ENCODE assay signal across 9 mouse cellular contexts in genomic region chr14:7960616-7961015, GRCm38 (mm10). TPM values are rescaled to one million over a fixed set of nuclear protein-coding genes. Genes with fewer than 3 reads are reported as not detected.
DNase-seq lines count a peak whose midpoint lies in the region; ATAC-seq lines count a peak whose summit lies in the region.
"Had no signal": no experiment of that assay in that cellular context is flagged by ENCODE, and none has a peak within 500 bp of the region (broad histone marks: within the 10 kb centered on the region; RNA-seq: fewer than 3 reads in every experiment).

No protein-coding gene starts in this region.

- 50% methylated on average over 11 of the region's 11 CpGs for WGBS in limb, embryonic 11.5 days
- WGBS in limb, embryonic 10.5 days, result 51% methylated on average over 11 of the region's 11 CpGs
- WGBS in forebrain, embryonic 15.5 days, result 49% methylated on average over 11 of the region's 11 CpGs

- no peak overlapping the region for H3K4me3 ChIP-seq in limb, embryonic 11.5 days (ENCODE audit: low read depth, low read length)
- no peak overlapping the region for H3K4me3 ChIP-seq in limb, embryonic 10.5 days
- H3K4me3 ChIP-seq in forebrain, embryonic 15.5 days, result no peak overlapping the region

- DNase-seq in limb, embryonic 11.5 days (ENCODE audit: low spot score), result peak; percentile 57
- DNase-seq in limb, embryonic 10.5 days (ENCODE audit: low spot score), result no peak
- DNase-seq in cerebellum, adult 11-12 months, result peak; percentile 56
- peak; percentile 46 to 72 for DNase-seq in left cerebral cortex, postnatal 14 days (ENCODE audit: low spot score in 2 of 2)
- DNase-seq in right cerebral cortex, adult 2 months (ENCODE audit: low spot score in 2 of 2), result peak; percentile 46 to 64
- DNase-seq in heart, postnatal 14 days, result no peak
- DNase-seq in gastrocnemius, postnatal 14 days, result no peak

- no peak overlapping the region for H3K27ac ChIP-seq in limb, embryonic 11.5 days (replicated peaks; ENCODE audit: low read depth, low read length)
- H3K27ac ChIP-seq in limb, embryonic 10.5 days, result no peak overlapping the region
- no peak overlapping the region for H3K27ac ChIP-seq in forebrain, embryonic 15.5 days (replicated peaks)

- no peak overlapping the region for H3K9ac ChIP-seq in limb, embryonic 11.5 days (ENCODE audit: low read length)
- H3K9ac ChIP-seq in forebrain, embryonic 15.5 days (replicated peaks), result no peak overlapping the region

- no peak for ATAC-seq in limb, embryonic 11.5 days (ENCODE audit: insufficient number of reproducible peaks, low FRiP score, low TSS enrichment, low read depth)
- ATAC-seq in forebrain, embryonic 15.5 days (replicated peaks), result peak; percentile 27

- no peaks in the 10 kb centered on the region for H3K36me3 ChIP-seq in limb, embryonic 11.5 days (ENCODE audit: control insufficient read depth, insufficient read depth, low read length)
- no peaks in the 10 kb centered on the region for H3K36me3 ChIP-seq in limb, embryonic 10.5 days
- no peaks in the 10 kb centered on the region for H3K36me3 ChIP-seq in forebrain, embryonic 15.5 days

- H3K27me3 ChIP-seq in limb, embryonic 11.5 days (ENCODE audit: control insufficient read depth, insufficient read depth, low read length), result no peaks in the 10 kb centered on the region
- no peaks in the 10 kb centered on the region for H3K27me3 ChIP-seq in limb, embryonic 10.5 days (ENCODE audit: low read depth, poor library complexity, severe bottlenecking)
- no peaks in the 10 kb centered on the region for H3K27me3 ChIP-seq in forebrain, embryonic 15.5 days

- intact Hi-C loops in left cerebral cortex, postnatal 14 days (cut with DNase I), result loop anchor here (5.0 to 10.0 kb wide), 3 partner anchors 143 to 387 kb away; partner anchors contain the start of gene Flnb
- intact Hi-C loops in heart, postnatal 14 days (cut with DNase I), result loop anchor here (10.0 kb wide), 4 partner anchors 84 to 384 kb away; partner anchors contain the start of gene Acox2
- intact Hi-C loops in gastrocnemius, postnatal 14 days (cut with DNase I; ENCODE audit: low total_unique reads), result loop anchor here (10.0 kb wide), 1 partner anchor 194 kb away; no protein-coding TSS in a partner anchor

- H3K9me3 ChIP-seq in limb, embryonic 11.5 days (ENCODE audit: control insufficient read depth, low read length), result no peaks in the 10 kb centered on the region
- H3K9me3 ChIP-seq in limb, embryonic 10.5 days (replicated peaks), result no peaks in the 10 kb centered on the region
- no peaks in the 10 kb centered on the region for H3K9me3 ChIP-seq in forebrain, embryonic 15.5 days

- H3K4me1 ChIP-seq in limb, embryonic 11.5 days (ENCODE audit: control insufficient read depth, insufficient read depth, low read length), result peaks cover 2% of the 10 kb centered on the region; the same call in 1 of the 2 replicates
- H3K4me1 ChIP-seq in limb, embryonic 10.5 days, result peaks cover 12% of the 10 kb centered on the region
- H3K4me1 ChIP-seq in forebrain, embryonic 15.5 days, result no peaks in the 10 kb centered on the region

- H3K4me2 ChIP-seq in limb, embryonic 11.5 days (ENCODE audit: low read depth, severe bottlenecking), result no peak overlapping the region
- no peak overlapping the region for H3K4me2 ChIP-seq in forebrain, embryonic 15.5 days (replicated peaks)

RNA-seq across cellular contexts. Expression of gene Gm45521, which starts 3.5 kb away (rescaled TPM):
- 0.31 TPM in 1 of 2 replicates, not detected in the other for polyA plus RNA-seq in limb, embryonic 11.5 days (2014; fragmentation: Nextera tagmentation; extraction: Ambion mirVana)
- polyA plus RNA-seq in limb, embryonic 10.5 days (2016; fragmentation: Nextera tagmentation; extraction: Ambion mirVana), result not detected in 2 replicates
- polyA plus RNA-seq in forebrain, embryonic 15.5 days (2015; fragmentation: Nextera tagmentation; extraction: Ambion mirVana), result not detected in 2 replicates
- not detected for total RNA-seq in left cerebral cortex, postnatal 14 days (2021)
- total RNA-seq in heart, postnatal 14 days (2021), result not detected
- not detected for total RNA-seq in gastrocnemius, postnatal 14 days (2021)
- total RNA-seq: adrenal gland, postnatal 36 days had no signal

RNA-seq across cellular contexts. Expression of gene Dnase1l3, which starts 33.8 kb away (rescaled TPM):
- 0.04 TPM in 1 of 2 replicates, not detected in the other for polyA plus RNA-seq in limb, embryonic 11.5 days (2014; fragmentation: Nextera tagmentation; extraction: Ambion mirVana)
- polyA plus RNA-seq in limb, embryonic 10.5 days (2016; fragmentation: Nextera tagmentation; extraction: Ambion mirVana), result not detected in 2 replicates
- polyA plus RNA-seq in forebrain, embryonic 15.5 days (2015; fragmentation: Nextera tagmentation; extraction: Ambion mirVana), result 0.09 TPM in 2 replicates
- not detected for total RNA-seq in left cerebral cortex, postnatal 14 days (2021)
- total RNA-seq in heart, postnatal 14 days (2021), result under 1 TPM in 1 of 2 experiments, not detected in 1; 0.27 TPM
- under 1 TPM in 1 of 2 experiments, not detected in 1; 0.10 TPM for total RNA-seq in gastrocnemius, postnatal 14 days (2021)

RNA-seq across cellular contexts. Expression of gene Abhd6, which starts 42.1 kb away (rescaled TPM):
- 22.8 and 23.8 TPM in 2 replicates for polyA plus RNA-seq in limb, embryonic 11.5 days (2014; fragmentation: Nextera tagmentation; extraction: Ambion mirVana)
- polyA plus RNA-seq in limb, embryonic 10.5 days (2016; fragmentation: Nextera tagmentation; extraction: Ambion mirVana), result 13.8 and 20.9 TPM in 2 replicates
- polyA plus RNA-seq in forebrain, embryonic 15.5 days (2015; fragmentation: Nextera tagmentation; extraction: Ambion mirVana), result 33.0 and 33.6 TPM in 2 replicates
- total RNA-seq in left cerebral cortex, postnatal 14 days (2021), result 10 to 100 TPM; 64.7 to 70.0 TPM
- 1 to 10 TPM; 7.6 to 8.8 TPM for total RNA-seq in heart, postnatal 14 days (2021)
- total RNA-seq in gastrocnemius, postnatal 14 days (2021), result 1 to 10 TPM; 2.9 to 3.1 TPM

Comparison
In these comparisons a context has a peak if more than half of its experiments do, and no peak if none do; other contexts are left out.
1. DNase-seq: peak in limb, embryonic 11.5 days (single experiment), cerebellum, adult 11-12 months (single experiment), left cerebral cortex, postnatal 14 days (2 of 2) and right cerebral cortex, adult 2 months (2 of 2); none in limb, embryonic 10.5 days (single experiment), heart, postnatal 14 days (0 of 2) and gastrocnemius, postnatal 14 days (single experiment).
2. RNA of gene Abhd6, which starts 42.1 kb away (total RNA-seq): 64.7 to 70.0 TPM in left cerebral cortex, postnatal 14 days; 7.6 to 8.8 TPM in heart, postnatal 14 days and 2.9 to 3.1 TPM in gastrocnemius, postnatal 14 days; every median in the first group is over 4 times any median in the second.